Mouse (Mus musculus): ENCODE measurements around the gene Tsen34.
"Not testable (repeated sequence)": the region's sequence is repeated elsewhere in the genome, so short reads cannot be mapped to it uniquely, and the experiment has no call there.

DNA sequence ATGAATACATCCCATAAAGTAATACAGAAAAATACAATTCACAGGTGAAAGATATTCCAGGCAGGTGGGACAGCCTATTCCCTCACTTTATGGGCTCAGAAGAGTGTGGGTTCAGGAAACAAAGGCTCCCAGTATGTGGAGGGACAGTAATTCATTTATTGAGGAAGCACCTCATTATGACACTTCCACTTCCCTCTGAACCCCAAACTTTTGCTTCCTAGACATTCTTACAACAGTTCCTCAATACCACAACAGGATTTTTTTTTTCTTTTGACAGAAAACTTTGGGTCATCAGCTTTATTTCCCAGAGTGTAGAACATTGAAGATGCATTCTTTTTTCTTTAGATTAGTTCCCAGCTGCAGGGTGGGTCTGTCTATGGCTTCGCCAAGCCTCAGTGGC is 40.0 kb downstream of the Tsen34 start:
- not testable (repeated sequence) for TF ChIP-seq CTCF (IDR thresholded peaks at IDR 0.05; ENCODE audit: low read depth, low read length); POLR2A (IDR thresholded peaks at IDR 0.05; ENCODE audit: insufficient read depth, low read length)
